Mouse (Mus musculus): ENCODE results near the gene Aes.

DNA sequence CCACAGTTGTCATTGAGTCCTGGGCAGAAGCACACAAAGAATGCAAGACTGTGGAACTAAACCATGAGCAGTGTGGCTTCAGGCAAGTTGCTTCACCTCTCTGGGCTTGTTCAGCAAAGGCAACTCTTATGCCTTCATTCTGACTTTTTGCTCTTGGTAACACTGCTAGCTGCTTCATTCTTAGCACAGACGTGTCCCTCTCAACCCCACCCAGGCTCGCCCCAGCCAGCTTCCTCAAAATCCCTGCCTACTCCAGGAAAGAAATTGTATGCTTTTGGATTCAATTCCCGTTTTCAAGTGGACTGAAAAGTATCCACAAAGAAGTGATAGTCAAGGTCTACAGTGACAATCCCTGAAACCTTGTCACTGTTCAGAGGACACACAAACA, 39.3 kb upstream of the Aes start:
- TF ChIP-seq POLR2A (IDR thresholded peaks at IDR 0.05; ENCODE audit: insufficient read length, low read depth) (no peak), CEBPB (IDR thresholded peaks at IDR 0.05; ENCODE audit: insufficient read depth, poor library complexity, severe bottlenecking) (no peak), MAX (IDR thresholded peaks at IDR 0.05; ENCODE audit: low read depth) (no peak), TCF3 (IDR thresholded peaks at IDR 0.05; ENCODE audit: insufficient read length, low read depth) (no peak), E2F4 (IDR thresholded peaks at IDR 0.05; ENCODE audit: insufficient read depth) (no peak), TCF12 (IDR thresholded peaks at IDR 0.05; ENCODE audit: insufficient read depth, poor library complexity, severe bottlenecking) (no peak), MYOD1 (IDR thresholded peaks at IDR 0.05; ENCODE audit: control insufficient read depth in 1 of 3, insufficient read length in 2 of 3, low read depth in 2 of 3) (no peak), POLR2AphosphoS2 (IDR thresholded peaks at IDR 0.05; ENCODE audit: insufficient read length, low read depth) (no peak), MYOG (IDR thresholded peaks at IDR 0.05; ENCODE audit: control insufficient read depth in 1 of 3, insufficient read depth in 1 of 3, insufficient read length in 2 of 3, low read depth in 2 of 3) (no peak), SRF (IDR thresholded peaks at IDR 0.05; ENCODE audit: control insufficient read depth, insufficient read length, low read depth) (no peak)
